Mouse (Mus musculus) 416B (cell line): ENCODE measurements around the gene Whrn.

ENCODE experiments used
- DNase-seq: peaks from one replicate; pipeline ENCODE4 v3.0.0; 2011; ENCODE audit warnings: low read depth

Gene Whrn

DNA sequence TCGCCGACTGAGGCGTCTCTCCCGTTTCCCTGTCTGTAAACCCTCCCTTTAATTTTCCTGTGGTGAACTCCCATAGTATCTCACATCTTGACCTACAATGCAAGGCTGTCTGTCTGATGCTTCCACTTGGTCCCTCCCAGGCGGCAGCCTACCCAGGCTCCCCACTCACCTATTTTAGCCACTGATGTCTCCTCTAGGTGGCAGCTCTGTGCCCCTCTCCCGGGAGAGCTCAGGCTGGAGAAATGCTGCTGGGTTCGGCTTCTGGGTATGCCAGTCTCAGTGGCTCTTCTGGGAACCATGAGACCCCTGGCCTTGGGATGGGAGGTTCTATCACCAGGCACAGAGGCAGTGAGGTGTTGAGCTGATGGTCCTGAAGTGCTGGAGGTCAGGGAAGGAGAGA, 118.3 kb downstream of the Whrn start:
- no peak for DNase-seq

DNA sequence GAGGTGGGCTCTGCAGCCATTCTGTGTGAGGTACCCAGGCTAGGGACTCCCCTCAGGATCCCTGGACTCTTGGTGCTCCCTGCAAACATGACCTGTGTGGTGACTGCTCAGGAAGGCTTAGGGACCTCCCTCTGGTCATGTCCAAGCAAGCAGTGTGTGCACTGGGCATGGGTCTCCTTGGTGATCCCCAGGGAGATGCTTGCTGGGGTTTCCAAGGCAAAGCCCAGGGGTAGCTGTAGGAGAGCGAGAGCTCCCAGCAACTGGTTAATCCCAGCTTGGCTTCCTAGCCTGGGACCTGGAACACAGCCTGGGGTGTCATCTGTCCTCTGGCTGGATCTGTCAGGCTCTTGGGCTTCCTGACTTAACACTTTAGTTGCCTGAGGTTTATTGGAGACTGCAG, 120.4 kb downstream of the Whrn start:
- DNase-seq, result no peak

DNA sequence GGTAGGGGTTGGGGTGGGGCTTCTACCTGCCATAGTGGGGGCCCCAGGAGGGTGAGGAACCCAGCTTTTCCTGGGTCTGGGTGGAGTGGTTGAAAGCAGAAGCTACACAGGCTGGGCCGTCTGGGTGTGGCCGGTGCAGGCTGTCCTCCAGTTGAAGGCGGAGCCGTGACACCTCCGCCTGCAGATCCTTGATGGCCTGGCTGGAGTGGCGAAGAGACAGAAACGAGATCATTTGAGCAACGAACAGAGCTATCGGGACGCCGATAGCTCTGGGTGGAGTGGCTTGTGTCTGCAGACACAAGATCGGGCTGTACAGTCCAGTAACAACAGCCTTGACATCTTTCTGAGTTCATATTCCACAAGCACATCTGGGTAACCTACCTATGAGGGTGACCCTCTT, 121.5 kb downstream of the Whrn start:
- DNase-seq, result no peak

DNA sequence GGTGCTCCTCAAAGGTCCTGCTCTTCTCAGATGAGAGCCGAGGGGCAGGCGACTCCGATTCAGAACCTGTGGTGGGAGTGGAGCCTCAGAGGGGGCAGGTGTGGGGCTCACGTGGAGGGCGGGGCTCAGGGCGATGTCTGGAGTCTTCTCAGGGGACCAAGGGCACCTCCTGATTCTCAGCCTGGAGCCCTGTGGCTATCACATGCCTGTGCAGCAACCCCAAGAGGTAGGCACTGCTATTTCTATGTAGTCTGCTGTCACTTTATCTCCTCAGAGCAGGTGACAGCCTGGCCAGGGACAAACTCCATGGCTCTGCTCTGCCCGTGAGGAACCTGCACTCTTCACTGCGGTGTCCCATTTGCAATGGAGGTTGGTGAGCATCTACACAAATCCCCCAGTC, 122.4 kb downstream of the Whrn start:
- no peak for DNase-seq

DNA sequence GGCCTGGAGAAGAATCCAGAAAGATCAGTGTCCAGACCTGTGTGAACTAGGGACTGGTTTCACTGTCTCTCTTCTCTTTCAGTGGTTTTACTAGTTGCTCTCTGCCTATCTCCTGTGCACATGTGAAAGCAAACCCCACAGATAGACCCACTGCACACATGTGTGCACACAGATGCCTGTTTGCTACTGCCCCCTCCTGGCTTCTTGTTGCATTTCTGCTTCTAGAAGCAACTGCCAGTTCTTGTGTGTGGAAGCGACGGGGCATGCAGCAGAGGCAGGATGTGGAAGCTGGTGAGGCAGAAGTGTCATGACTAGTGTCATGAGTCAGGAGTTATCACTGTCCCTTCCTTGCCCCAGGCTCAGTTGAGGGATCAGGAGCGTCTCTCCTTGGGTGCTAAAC, 123.9 kb downstream of the Whrn start:
- DNase-seq, result peak; percentile 28

DNA sequence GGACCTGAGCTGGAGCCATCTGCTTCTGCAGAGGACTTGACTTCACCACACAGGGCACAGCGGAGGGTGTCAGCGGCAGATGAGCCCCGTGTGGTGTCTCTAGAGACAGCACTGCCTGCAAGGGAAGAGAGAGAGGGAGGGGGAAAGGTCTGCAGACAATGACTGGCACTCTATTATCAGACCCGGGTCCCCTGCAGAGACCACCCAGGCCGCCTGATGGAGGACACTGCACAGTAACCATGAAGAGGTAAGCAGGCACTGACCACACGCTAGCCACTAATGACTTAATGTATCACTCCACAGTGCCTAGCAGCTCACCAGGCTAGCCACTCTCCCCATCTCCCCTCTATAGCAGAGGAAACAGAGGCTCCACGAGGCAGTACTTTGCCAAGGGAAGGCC, 124.9 kb downstream of the Whrn start:
- DNase-seq, result no peak

DNA sequence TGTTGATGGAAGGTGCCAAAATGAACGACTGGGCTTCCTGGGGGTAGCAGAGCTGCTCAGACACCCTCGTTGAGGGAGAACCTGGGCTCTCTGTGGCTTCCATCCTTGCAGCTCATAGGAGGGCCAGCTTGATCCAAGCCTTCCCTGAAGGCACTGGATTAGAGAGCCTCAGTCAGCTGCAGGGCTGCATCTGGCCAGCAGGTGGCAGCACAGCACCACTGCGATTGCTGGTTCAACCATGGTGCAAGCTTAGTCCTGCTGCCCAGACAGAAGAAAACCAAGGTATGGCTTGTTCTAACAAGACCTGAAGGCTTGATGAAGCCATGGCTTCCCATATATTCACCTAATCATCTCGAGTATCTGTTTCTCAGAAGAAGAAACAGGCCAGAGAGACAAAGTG, 127.2 kb downstream of the Whrn start:
- DNase-seq, result peak; percentile 38
